Mouse (Mus musculus): ENCODE results near the gene Acvr1. TPM values are rescaled to one million over a fixed set of nuclear protein-coding genes. Genes with fewer than 3 reads are reported as not detected.
A peak's percentile ranks its signal among the peaks of the same experiment; 100 is the strongest.

Gene Acvr1
- polyA plus RNA-seq, 1 experiment from 2014 or later = 5.5 TPM

DNA sequence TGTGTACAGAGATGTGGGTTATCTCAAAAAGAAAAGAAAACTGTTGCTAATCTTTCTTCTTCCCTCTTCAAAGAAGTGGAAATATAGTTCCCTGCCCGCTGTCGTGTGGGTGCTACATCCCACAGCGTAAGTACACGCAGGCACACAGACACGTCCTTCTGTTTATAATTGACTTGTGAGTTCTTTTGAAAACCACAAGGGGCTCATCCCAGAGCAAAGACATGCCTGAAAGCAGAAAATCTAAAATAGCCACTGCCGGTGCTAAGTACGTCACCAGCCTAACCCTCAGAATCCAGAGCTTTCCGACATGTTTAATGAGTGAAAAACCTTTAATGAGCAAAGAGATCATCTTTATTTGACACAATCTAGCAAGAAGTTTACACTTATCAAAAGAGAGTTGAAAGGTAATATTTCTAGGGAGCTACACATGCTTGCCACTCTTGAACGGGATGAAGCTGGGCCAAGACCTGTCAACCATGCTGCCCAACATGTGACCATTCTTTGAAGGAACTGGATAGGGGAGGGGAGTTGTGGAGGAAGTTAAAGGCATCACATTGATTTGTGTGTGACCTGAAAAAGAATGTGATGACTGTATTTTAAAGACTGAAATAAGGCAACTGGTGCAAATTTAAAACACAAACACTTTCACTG lies 85.4 kb downstream of the Acvr1 start:
- H3K4me3 ChIP-seq (replicated peaks; ENCODE audit: low read depth, low read length) = no peak overlapping the region
- H3K4me2 ChIP-seq (ENCODE audit: low read length) = no peak overlapping the region
- DNase-seq (ENCODE audit: low spot score) = no peak
- 0 out of 2 replicates have a peak, but pooled peaks cover 7% of the 10 kb centered on the region for H3K36me3 ChIP-seq (ENCODE audit: insufficient read depth, low read length)
- no peak for ATAC-seq (replicated peaks; ENCODE audit: low FRiP score, low read depth)
- no peaks in the 10 kb centered on the region for H3K9me3 ChIP-seq (replicated peaks; ENCODE audit: low read length)
- no peak for TF ChIP-seq CTCF (IDR thresholded peaks at IDR 0.05; ENCODE audit: low read depth)
- peaks cover 10% of the 10 kb centered on the region; the same call in 1 of the 2 replicates for H3K4me1 ChIP-seq (replicated peaks; ENCODE audit: insufficient read depth, low read length)
- no peak overlapping the region for H3K27ac ChIP-seq
- WGBS = 65% methylated on average over 9 of the region's 9 CpGs
- no peaks in the 10 kb centered on the region for H3K27me3 ChIP-seq (ENCODE audit: insufficient read depth, low read length)
- no peak overlapping the region for H3K9ac ChIP-seq (ENCODE audit: low read depth, low read length)

DNA sequence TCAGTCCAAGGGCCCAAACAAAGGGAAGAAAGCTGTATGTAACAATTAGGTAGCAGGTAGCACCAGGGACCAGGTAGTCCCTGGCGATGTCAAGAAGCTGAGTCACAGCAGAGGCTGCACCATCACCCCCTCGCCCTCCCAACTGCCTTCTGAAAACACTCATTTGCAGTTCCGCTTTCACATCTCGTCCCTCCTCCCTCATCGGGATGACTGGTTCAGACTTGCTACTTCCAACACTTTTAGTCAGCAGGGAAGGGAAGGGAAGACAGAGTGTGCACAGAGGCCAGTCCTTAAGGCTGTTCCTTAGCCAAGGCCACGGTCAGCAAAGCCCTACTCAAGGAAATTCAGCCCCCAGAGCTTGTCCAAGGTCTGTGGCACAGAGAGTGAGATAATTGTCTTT lies 86.2 kb downstream of the Acvr1 start:
- Histone ChIP-seq H3K27me3 (ENCODE audit: insufficient read depth, low read length) (no peaks in the 10 kb centered on the region), H3K4me3 (replicated peaks; ENCODE audit: low read depth, low read length) (no peak overlapping the region), H3K9me3 (replicated peaks; ENCODE audit: low read length) (no peaks in the 10 kb centered on the region), H3K27ac (no peak overlapping the region), H3K9ac (ENCODE audit: low read depth, low read length) (no peak overlapping the region), H3K4me1 (replicated peaks; ENCODE audit: insufficient read depth, low read length) (peaks cover 7% of the 10 kb centered on the region; the same call in 1 of the 2 replicates), H3K36me3 (ENCODE audit: insufficient read depth, low read length) (0 out of 2 replicates have a peak, but pooled peaks cover 7% of the 10 kb centered on the region), H3K4me2 (ENCODE audit: low read length) (no peak overlapping the region)
- ATAC-seq (replicated peaks; ENCODE audit: low FRiP score, low read depth) (no peak), DNase-seq (ENCODE audit: low spot score) (no peak)
- WGBS = 69% methylated on average over 6 of the region's 6 CpGs
- no peak for TF ChIP-seq CTCF (IDR thresholded peaks at IDR 0.05; ENCODE audit: low read depth)

DNA sequence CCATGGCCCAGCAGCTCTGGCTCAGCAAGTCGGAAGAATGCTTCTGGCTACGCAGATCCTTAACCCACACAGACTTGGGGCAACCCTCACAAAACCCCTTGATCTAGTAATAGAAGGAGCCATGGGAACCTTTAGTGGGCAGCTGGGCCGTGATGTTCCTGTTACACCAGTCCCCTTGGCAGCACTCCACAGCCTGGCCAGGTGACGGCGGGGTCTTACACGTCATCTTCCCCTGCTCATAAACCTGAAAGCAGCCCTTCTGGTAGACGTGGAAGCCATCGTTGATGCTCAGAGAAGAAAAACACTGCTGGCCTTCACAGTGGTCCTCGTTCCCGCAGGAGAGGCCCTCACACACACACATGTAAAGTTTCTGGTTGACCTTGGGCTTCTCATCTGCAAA lies 87.4 kb downstream of the Acvr1 start:
- Histone ChIP-seq H3K36me3 (ENCODE audit: insufficient read depth, low read length) (0 out of 2 replicates have a peak, but pooled peaks cover 7% of the 10 kb centered on the region), H3K4me2 (ENCODE audit: low read length) (no peak overlapping the region), H3K4me3 (replicated peaks; ENCODE audit: low read depth, low read length) (no peak overlapping the region), H3K27ac (no peak overlapping the region), H3K4me1 (replicated peaks; ENCODE audit: insufficient read depth, low read length) (peaks cover 1% of the 10 kb centered on the region; the same call in 1 of the 2 replicates), H3K9ac (ENCODE audit: low read depth, low read length) (no peak overlapping the region), H3K27me3 (ENCODE audit: insufficient read depth, low read length) (no peaks in the 10 kb centered on the region), H3K9me3 (replicated peaks; ENCODE audit: low read length) (no peaks in the 10 kb centered on the region)
- ATAC-seq (replicated peaks; ENCODE audit: low FRiP score, low read depth) = no peak
- 82% methylated on average over 10 of the region's 10 CpGs for WGBS
- DNase-seq (ENCODE audit: low spot score) = no peak
- no peak for TF ChIP-seq CTCF (IDR thresholded peaks at IDR 0.05; ENCODE audit: low read depth)

DNA sequence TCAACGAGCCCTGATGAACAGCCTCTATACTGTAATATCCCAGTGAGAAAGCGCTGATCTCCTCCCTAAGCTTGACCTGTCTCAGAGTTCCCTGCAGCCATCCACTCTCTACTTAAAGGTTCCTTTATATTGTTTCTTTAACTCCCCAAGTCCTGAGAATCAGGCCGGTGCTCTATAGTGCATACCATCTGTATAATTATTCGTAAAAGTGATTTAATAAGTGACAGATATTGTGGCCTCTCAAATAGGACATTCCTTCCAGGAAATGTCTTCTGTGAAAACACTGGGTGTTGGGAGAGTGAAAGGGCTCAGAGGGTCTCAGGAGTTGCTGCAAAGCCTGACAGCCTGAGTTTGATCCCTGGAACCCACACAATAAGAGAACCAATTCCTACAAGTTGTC lies 88.8 kb downstream of the Acvr1 start:
- Histone ChIP-seq H3K4me3 (replicated peaks; ENCODE audit: low read depth, low read length) (no peak overlapping the region), H3K9ac (ENCODE audit: low read depth, low read length) (no peak overlapping the region), H3K27me3 (ENCODE audit: insufficient read depth, low read length) (no peaks in the 10 kb centered on the region), H3K4me1 (replicated peaks; ENCODE audit: insufficient read depth, low read length) (no peaks in the 10 kb centered on the region), H3K27ac (no peak overlapping the region), H3K4me2 (ENCODE audit: low read length) (no peak overlapping the region), H3K36me3 (ENCODE audit: insufficient read depth, low read length) (0 out of 2 replicates have a peak, but pooled peaks cover 7% of the 10 kb centered on the region), H3K9me3 (replicated peaks; ENCODE audit: low read length) (no peaks in the 10 kb centered on the region)
- ATAC-seq (replicated peaks; ENCODE audit: low FRiP score, low read depth) (no peak), DNase-seq (ENCODE audit: low spot score) (no peak)
- no peak for TF ChIP-seq CTCF (IDR thresholded peaks at IDR 0.05; ENCODE audit: low read depth)
- 73% methylated on average over 4 of the region's 4 CpGs for WGBS

DNA sequence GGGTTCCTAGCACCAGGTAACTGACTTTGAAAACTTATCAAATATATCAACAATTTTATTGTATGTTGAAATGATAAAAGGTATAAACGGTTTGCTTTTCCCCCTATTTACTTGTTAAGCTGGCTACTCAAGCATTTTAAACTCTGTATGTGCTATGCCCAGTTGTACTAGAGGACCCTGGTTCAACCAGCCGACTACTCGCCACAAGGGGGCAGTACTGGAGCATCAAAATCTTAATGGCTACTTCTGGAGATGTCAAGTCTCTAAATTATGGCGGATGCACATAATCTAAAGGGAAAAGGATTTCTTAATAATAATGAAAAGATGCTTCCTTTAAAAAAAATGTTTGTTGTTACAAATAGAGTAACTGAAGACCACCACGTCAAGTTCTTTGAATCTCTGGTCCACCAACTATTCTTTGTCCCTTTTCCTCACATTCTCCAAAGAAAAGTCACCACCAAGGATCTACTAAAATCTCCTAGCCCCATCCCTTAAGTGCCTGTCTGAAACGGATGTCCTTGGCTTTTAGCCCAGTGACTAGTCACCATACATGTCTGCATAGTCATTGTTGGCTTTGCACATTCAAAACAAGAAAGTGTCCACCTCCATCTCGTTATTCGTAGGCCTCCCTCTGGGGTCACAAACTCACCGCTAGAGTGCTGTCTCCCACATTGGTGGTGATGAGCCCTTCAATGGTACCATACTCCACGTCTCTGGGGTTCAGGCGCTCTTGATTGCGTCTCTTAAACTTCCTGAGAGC lies 89.8 kb downstream of the Acvr1 start:
- 0 out of 2 replicates have a peak, but pooled peaks have one; percentile 65 for ATAC-seq (replicated peaks; ENCODE audit: low FRiP score, low read depth)

DNA sequence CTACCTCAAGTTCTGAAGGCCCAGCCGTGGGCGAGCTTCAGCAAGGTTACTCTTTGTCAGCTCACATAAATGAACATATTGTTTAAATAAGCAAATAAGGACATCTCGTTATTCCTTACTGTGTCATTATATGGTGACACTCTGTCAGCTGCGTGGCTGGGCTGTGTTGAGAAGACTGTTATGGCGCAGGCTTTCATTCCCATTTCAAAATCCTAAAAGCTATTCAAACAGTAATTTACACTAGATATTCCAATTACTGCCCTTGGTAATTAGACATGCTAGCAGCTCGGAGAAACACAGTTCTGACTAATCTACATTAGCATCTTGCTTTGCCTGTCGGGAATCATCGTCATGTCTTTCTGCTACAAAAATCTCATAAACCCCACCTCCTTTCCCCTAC lies 91.4 kb downstream of the Acvr1 start:
- DNase-seq (ENCODE audit: low spot score) = no peak
- Histone ChIP-seq H3K4me3 (replicated peaks; ENCODE audit: low read depth, low read length) (no peak overlapping the region), H3K4me1 (replicated peaks; ENCODE audit: insufficient read depth, low read length) (no peaks in the 10 kb centered on the region), H3K4me2 (ENCODE audit: low read length) (no peak overlapping the region), H3K27me3 (ENCODE audit: insufficient read depth, low read length) (no peaks in the 10 kb centered on the region), H3K36me3 (ENCODE audit: insufficient read depth, low read length) (0 out of 2 replicates have a peak, but pooled peaks cover 11% of the 10 kb centered on the region), H3K9me3 (replicated peaks; ENCODE audit: low read length) (no peaks in the 10 kb centered on the region), H3K9ac (ENCODE audit: low read depth, low read length) (no peak overlapping the region), H3K27ac (no peak overlapping the region)
- ATAC-seq (replicated peaks; ENCODE audit: low FRiP score, low read depth) = no peak
- 92% methylated on average over 8 of the region's 8 CpGs for WGBS
- no peak for TF ChIP-seq CTCF (IDR thresholded peaks at IDR 0.05; ENCODE audit: low read depth)

More for the DNA sequence above, 89.8 kb downstream of the Acvr1 start:
- H3K27me3 ChIP-seq (ENCODE audit: insufficient read depth, low read length) = no peaks in the 10 kb centered on the region
- no peaks in the 10 kb centered on the region for H3K4me1 ChIP-seq (replicated peaks; ENCODE audit: insufficient read depth, low read length)
- H3K36me3 ChIP-seq (ENCODE audit: insufficient read depth, low read length) = 0 out of 2 replicates have a peak, but pooled peaks cover 11% of the 10 kb centered on the region
- no peak overlapping the region for H3K4me2 ChIP-seq (ENCODE audit: low read length)
- H3K9me3 ChIP-seq (replicated peaks; ENCODE audit: low read length) = no peaks in the 10 kb centered on the region
- no peak overlapping the region for H3K4me3 ChIP-seq (replicated peaks; ENCODE audit: low read depth, low read length)
- peak; percentile 88 for TF ChIP-seq CTCF (IDR thresholded peaks at IDR 0.05; ENCODE audit: low read depth)
- no peak overlapping the region for H3K27ac ChIP-seq
- DNase-seq (ENCODE audit: low spot score) = peak; percentile 89
- WGBS = 56% methylated on average over 12 of the region's 12 CpGs
- H3K9ac ChIP-seq (ENCODE audit: low read depth, low read length) = no peak overlapping the region
